Mouse (Mus musculus) heart, postnatal 0 days (tissue): ENCODE data around the gene Clic6.

Experiments
- CTCF ChIP-seq: IDR thresholded peaks from 2 replicates; pipeline ENCODE4 v1.5.1; 2016; ENCODE audit warnings: antibody characterized with exemption, control low read depth, low read depth
- EP300 ChIP-seq: IDR thresholded peaks from 2 replicates; pipeline ENCODE4 v1.6.1; 2016; ENCODE audit warnings: antibody characterized with exemption, low read depth

DNA sequence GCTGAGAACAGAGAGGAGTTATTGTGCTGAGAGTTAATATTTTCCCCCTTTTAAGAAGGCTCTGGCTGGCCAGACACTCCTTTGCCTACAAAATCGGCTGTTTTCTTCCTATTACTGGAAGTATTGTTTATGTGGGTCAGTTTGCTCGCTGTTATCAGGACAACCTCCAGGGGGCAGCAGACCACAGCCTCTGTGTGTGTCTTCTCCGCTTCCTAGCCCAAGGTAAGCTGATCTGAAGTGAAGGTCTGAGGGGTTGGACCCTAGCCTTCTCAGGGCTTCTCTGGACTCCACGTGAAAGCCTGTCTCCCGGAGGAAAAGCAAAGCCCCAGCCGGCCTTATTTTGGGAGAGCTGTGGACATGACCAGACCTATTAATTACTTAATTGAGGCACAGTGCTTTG lies 80.2 kb downstream of the Clic6 start:
- TF ChIP-seq EP300 (no peak), CTCF (peak; percentile 93)
